Mouse (Mus musculus) myocyte (in vitro differentiated cells): ENCODE results near the gene Pilrb1.

Source experiments
- MYOD1 ChIP-seq, 3 experiments: IDR thresholded peaks; one replicate each; pipeline ENCODE4 v1.6.1; 2011; ENCODE audit warnings: control low read depth in 2 of 3, low read depth in 2 of 3, mild to moderate bottlenecking in 2 of 3, moderate library complexity in 1 of 3; ENCODE audit not compliant: insufficient read length in 2 of 3, control insufficient read depth in 1 of 3
- POLR2A ChIP-seq: IDR thresholded peaks from one replicate; pipeline ENCODE4 v1.6.1; 2011; ENCODE audit warnings: low read depth, mild to moderate bottlenecking, control low read depth, moderate library complexity; ENCODE audit not compliant: insufficient read length
- REST ChIP-seq: IDR thresholded peaks from one replicate; pipeline ENCODE4 v1.6.1; 2011; ENCODE audit warnings: mild to moderate bottlenecking, control low read depth, moderate library complexity; ENCODE audit not compliant: insufficient read depth, insufficient read length
- USF1 ChIP-seq: IDR thresholded peaks from one replicate; pipeline ENCODE4 v1.6.1; 2011; ENCODE audit warnings: low read depth, mild to moderate bottlenecking, control low read depth, moderate library complexity

DNA sequence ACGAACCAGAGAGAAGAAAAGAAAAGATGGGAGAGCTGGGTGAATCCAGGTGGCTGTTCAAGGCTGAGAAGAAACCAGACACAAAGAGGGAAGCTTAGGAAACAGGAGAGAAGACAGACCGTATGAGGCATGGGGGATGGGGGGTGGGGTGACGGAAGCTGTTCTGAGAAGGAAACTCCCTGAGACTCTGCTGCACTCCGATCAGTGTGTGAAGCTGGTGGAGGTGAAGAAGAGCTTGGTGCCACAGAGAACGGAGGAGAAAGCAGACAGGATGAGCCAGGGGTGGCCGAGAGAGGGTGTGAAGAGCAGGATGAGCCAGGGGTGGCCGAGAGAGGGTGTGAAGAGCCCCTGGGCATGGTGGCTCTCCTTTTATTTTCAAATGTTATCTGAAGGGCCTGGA, 31.5 kb downstream of the Pilrb1 start:
- no peak for TF ChIP-seq USF1
- no peak for TF ChIP-seq POLR2A
- TF ChIP-seq MYOD1 (IDR thresholded peaks at IDR 0.05; ENCODE audit: control insufficient read depth in 1 of 3, insufficient read length in 2 of 3, low read depth in 2 of 3), result no peak
- TF ChIP-seq REST, result no peak
